Mouse (Mus musculus): ENCODE results near the gene Hist1h4c. TPM values are rescaled to one million over a fixed set of nuclear protein-coding genes. Genes with fewer than 3 reads are reported as not detected.

Hist1h4c gene
- polyA plus RNA-seq, 1 experiment from 2014 or later, result 4.2 TPM

GRCm38 (mm10) chr13:23740256-23740840 lies 42.1 kb upstream of the Hist1h4c start:
- H3K27me3 ChIP-seq, result no peaks in the 10 kb centered on the region
- no peaks in the 10 kb centered on the region for H3K9me3 ChIP-seq (replicated peaks)
- peaks cover 13% of the 10 kb centered on the region; the same call in 1 of the 2 replicates for H3K4me1 ChIP-seq
- H3K9ac ChIP-seq, result peak overlapping the region; percentile 56
- H3K27ac ChIP-seq (replicated peaks), result peak overlapping the region; percentile 98
- WGBS, result 19% methylated on average over 13 of the region's 13 CpGs
- H3K4me3 ChIP-seq (replicated peaks), result peak overlapping the region; percentile 61
- H3K4me2 ChIP-seq (replicated peaks), result peak overlapping the region; percentile 96
- ATAC-seq (ENCODE audit: insufficient number of reproducible peaks, low FRiP score, low TSS enrichment, low read depth), result no peak
- H3K36me3 ChIP-seq, result no peaks in the 10 kb centered on the region

GRCm38 (mm10) chr13:23739922-23740252 lies 41.6 kb upstream of the Hist1h4c start:
- H3K4me2 ChIP-seq (replicated peaks), result peak overlapping the region; percentile 96
- no peak; the same call in 1 of the 2 replicates for ATAC-seq (ENCODE audit: insufficient number of reproducible peaks, low FRiP score, low TSS enrichment, low read depth)
- under 1% methylated on average over 14 of the region's 14 CpGs for WGBS

DNA sequence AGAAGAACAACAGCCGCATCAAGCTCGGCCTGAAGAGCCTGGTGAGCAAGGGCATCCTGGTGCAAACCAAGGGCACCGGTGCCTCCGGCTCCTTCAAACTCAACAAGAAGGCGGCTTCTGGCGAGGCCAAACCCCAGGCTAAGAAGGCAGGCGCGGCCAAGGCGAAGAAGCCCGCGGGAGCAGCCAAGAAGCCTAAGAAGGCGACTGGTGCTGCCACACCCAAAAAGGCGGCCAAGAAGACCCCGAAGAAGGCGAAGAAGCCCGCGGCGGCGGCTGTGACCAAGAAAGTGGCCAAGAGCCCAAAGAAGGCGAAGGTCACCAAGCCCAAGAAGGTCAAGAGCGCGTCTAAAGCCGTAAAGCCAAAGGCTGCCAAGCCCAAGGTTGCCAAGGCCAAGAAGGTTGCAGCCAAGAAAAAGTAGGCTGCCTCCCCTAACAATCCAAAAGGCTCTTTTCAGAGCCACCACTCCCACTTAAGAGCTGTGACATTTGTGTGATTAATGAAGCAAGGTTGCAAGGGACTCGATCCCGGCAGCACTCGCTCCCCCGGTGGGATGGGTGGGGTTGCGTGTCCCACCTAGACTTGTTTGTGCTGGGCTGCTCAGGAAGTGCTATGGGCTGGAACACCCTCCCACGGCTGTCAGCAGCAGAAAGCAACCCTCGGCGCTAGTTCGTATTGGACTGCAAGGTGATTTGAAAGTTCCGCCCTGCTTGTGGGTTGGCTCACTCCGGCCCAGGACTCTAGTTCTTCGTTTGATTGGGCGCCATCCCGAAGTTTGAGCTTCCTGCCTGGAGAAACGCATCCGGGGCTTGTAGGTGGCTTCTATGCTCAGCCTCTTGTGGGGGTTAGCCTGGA lies 41.0 kb upstream of the Hist1h4c start:
- Histone ChIP-seq H3K9ac (peak overlapping the region; percentile 56), H3K4me1 (peaks cover 13% of the 10 kb centered on the region; the same call in 1 of the 2 replicates), H3K27ac (replicated peaks) (peak overlapping the region; percentile 98), H3K27me3 (no peaks in the 10 kb centered on the region), H3K9me3 (replicated peaks) (no peaks in the 10 kb centered on the region), H3K36me3 (no peaks in the 10 kb centered on the region), H3K4me3 (replicated peaks) (peak overlapping the region; percentile 61), H3K4me2 (replicated peaks) (peak overlapping the region; percentile 96)
- peak; percentile 90 for ATAC-seq (ENCODE audit: insufficient number of reproducible peaks, low FRiP score, low TSS enrichment, low read depth)
- 0% methylated on average over 39 of the region's 39 CpGs for WGBS

More at GRCm38 (mm10) chr13:23739922-23740252, 41.6 kb upstream of the Hist1h4c start:
- peak overlapping the region; percentile 61 for H3K4me3 ChIP-seq (replicated peaks)
- H3K27me3 ChIP-seq, result no peaks in the 10 kb centered on the region
- H3K9me3 ChIP-seq (replicated peaks), result no peaks in the 10 kb centered on the region
- H3K9ac ChIP-seq, result peak overlapping the region; percentile 56
- no peaks in the 10 kb centered on the region for H3K36me3 ChIP-seq
- H3K27ac ChIP-seq (replicated peaks), result peak overlapping the region; percentile 98
- H3K4me1 ChIP-seq, result peaks cover 13% of the 10 kb centered on the region; the same call in 1 of the 2 replicates

- peak; percentile 94 for ATAC-seq (ENCODE audit: insufficient number of reproducible peaks, low FRiP score, low TSS enrichment, low read depth)
- Histone ChIP-seq H3K36me3 (no peaks in the 10 kb centered on the region), H3K4me3 (replicated peaks) (peak within 1 kb of the TSS; percentile 61), H3K4me1 (peaks cover 13% of the 10 kb centered on the region; the same call in 1 of the 2 replicates), H3K4me2 (replicated peaks) (peak within 1 kb of the TSS; percentile 96), H3K9ac (peak within 1 kb of the TSS; percentile 56), H3K27ac (replicated peaks) (peak within 1 kb of the TSS; percentile 98), H3K9me3 (replicated peaks) (no peaks in the 10 kb centered on the region), H3K27me3 (no peaks in the 10 kb centered on the region)
- WGBS, result 0% methylated on average over 38 of the region's 38 CpGs
Observed at GRCm38 (mm10) chr13:23738677-23739068, 40.4 kb upstream of the Hist1h4c start, which contains the start of gene Hist1h1c. Gene Hist1h1c, plus strand, starts transcription at chr13:23738808.

GRCm38 (mm10) chr13:23738041-23738440 lies 39.8 kb upstream of the Hist1h4c start:
- no peak overlapping the region for H3K9ac ChIP-seq
- H3K4me3 ChIP-seq (replicated peaks), result peak overlapping the region; percentile 61
- no peaks in the 10 kb centered on the region for H3K27me3 ChIP-seq
- ATAC-seq (ENCODE audit: insufficient number of reproducible peaks, low FRiP score, low TSS enrichment, low read depth), result no peak
- H3K36me3 ChIP-seq, result no peaks in the 10 kb centered on the region
- H3K27ac ChIP-seq (replicated peaks), result peak overlapping the region; percentile 98
- no peaks in the 10 kb centered on the region for H3K9me3 ChIP-seq (replicated peaks)
- peaks cover 13% of the 10 kb centered on the region; the same call in 1 of the 2 replicates for H3K4me1 ChIP-seq
- 20% methylated on average over 4 of the region's 4 CpGs for WGBS
- peak overlapping the region; percentile 96 for H3K4me2 ChIP-seq (replicated peaks)

DNA sequence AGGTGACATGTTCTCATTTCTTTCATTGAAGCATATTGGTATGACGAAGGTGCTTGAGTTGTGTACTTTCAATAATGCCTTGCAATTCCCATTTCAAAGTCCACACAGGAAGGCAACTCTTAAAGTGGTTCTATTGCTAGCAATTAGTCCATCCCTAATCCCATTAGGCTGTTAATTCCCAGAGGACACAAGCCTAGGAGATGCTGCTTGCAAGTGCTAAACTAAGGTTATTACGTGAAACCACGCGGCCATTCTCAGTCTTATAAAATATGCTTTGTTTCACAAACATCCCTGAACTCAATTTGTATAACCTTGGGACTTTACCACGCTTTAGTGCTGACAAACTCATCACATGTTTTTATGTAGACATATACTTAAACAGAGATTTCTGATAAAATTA lies 38.8 kb upstream of the Hist1h4c start:
- Histone ChIP-seq H3K27me3 (no peaks in the 10 kb centered on the region), H3K9ac (no peak overlapping the region), H3K4me1 (peaks cover 13% of the 10 kb centered on the region; the same call in 1 of the 2 replicates), H3K4me2 (replicated peaks) (no peak overlapping the region), H3K36me3 (no peaks in the 10 kb centered on the region), H3K9me3 (replicated peaks) (no peaks in the 10 kb centered on the region), H3K4me3 (replicated peaks) (no peak overlapping the region), H3K27ac (replicated peaks) (no peak overlapping the region)
- ATAC-seq (ENCODE audit: insufficient number of reproducible peaks, low FRiP score, low TSS enrichment, low read depth), result no peak
- 84% methylated on average over 5 of the region's 5 CpGs for WGBS

DNA sequence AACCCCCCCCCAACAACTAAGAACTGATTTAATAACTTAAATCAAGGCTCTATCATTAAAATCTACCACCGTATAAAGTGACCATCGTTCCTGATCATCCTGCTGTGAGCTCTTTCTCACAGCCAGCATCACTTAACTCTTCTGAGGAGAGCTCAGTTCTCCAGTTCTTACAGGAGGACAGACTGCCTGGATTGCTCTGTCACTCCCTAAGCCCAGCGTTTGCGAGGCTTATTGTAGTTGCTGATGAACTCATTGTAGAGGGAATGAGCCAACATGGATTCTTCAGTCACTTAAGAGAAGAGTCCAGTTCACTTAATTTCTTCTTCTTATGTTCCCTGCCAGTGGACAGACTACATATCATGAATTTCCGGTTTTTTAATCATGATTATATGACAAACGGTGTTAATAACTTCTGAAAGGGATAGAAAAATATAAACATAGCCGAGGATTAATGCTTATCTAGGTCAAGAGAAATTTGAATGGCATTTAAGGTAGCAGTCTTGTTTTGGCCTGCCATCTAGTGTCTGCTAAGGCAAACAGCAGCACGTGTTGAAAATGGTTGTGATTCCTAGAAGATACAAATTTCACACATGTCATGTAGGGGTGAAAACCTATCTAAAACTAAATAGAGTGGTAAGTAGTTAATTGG lies 34.0 kb upstream of the Hist1h4c start:
- Histone ChIP-seq H3K4me1 (no peaks in the 10 kb centered on the region), H3K27me3 (no peaks in the 10 kb centered on the region), H3K27ac (replicated peaks) (no peak overlapping the region), H3K4me2 (replicated peaks) (no peak overlapping the region), H3K36me3 (no peaks in the 10 kb centered on the region), H3K9ac (no peak overlapping the region), H3K4me3 (replicated peaks) (no peak overlapping the region), H3K9me3 (replicated peaks) (no peaks in the 10 kb centered on the region)
- ATAC-seq (ENCODE audit: insufficient number of reproducible peaks, low FRiP score, low TSS enrichment, low read depth), result no peak
- WGBS, result 22% methylated on average over 8 of the region's 8 CpGs

- H3K4me2 ChIP-seq (replicated peaks), result no peak overlapping the region
Observed at GRCm38 (mm10) chr13:23730479-23730878, 32.2 kb upstream of the Hist1h4c start.

GRCm38 (mm10) chr13:23729706-23730105 lies 31.5 kb upstream of the Hist1h4c start:
- Histone ChIP-seq H3K4me1 (no peaks in the 10 kb centered on the region), H3K27me3 (no peaks in the 10 kb centered on the region), H3K4me3 (replicated peaks) (no peak overlapping the region), H3K9ac (no peak overlapping the region), H3K4me2 (replicated peaks) (no peak overlapping the region), H3K36me3 (no peaks in the 10 kb centered on the region), H3K9me3 (replicated peaks) (no peaks in the 10 kb centered on the region), H3K27ac (replicated peaks) (no peak overlapping the region)
- no peak for ATAC-seq (ENCODE audit: insufficient number of reproducible peaks, low FRiP score, low TSS enrichment, low read depth)
- WGBS, result 91% methylated on average over 5 of the region's 5 CpGs

More at GRCm38 (mm10) chr13:23730479-23730878, 32.2 kb upstream of the Hist1h4c start:
- no peak overlapping the region for H3K27ac ChIP-seq (replicated peaks)
- no peak overlapping the region for H3K9ac ChIP-seq
- no peaks in the 10 kb centered on the region for H3K4me1 ChIP-seq
- H3K36me3 ChIP-seq, result no peaks in the 10 kb centered on the region
- H3K27me3 ChIP-seq, result no peaks in the 10 kb centered on the region
- WGBS, result 43% methylated on average over 8 of the region's 8 CpGs
- H3K9me3 ChIP-seq (replicated peaks), result no peaks in the 10 kb centered on the region
- no peak for ATAC-seq (ENCODE audit: insufficient number of reproducible peaks, low FRiP score, low TSS enrichment, low read depth)
- no peak overlapping the region for H3K4me3 ChIP-seq (replicated peaks)

DNA sequence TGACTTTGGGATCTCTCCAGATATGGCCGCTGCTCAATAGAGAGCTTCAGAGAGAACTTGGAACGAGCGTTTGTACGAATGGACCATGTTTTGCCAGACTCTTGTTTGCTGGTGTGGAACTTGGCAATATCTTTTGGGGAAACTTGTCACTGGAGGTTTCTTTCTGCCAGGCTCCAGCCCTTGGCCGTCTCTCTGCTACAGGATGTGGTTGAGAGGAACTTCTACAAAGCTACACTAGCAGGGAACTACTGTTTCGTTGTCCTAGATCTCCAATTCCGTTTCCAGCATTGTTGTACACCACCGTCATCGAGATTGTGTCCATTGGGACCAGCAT lies 30.9 kb upstream of the Hist1h4c start:
- H3K4me3 ChIP-seq (replicated peaks), result no peak overlapping the region
- H3K9ac ChIP-seq, result no peak overlapping the region
- no peaks in the 10 kb centered on the region for H3K27me3 ChIP-seq
- WGBS, result 91% methylated on average over 9 of the region's 9 CpGs
- H3K4me1 ChIP-seq, result no peaks in the 10 kb centered on the region
- no peak overlapping the region for H3K4me2 ChIP-seq (replicated peaks)
- H3K27ac ChIP-seq (replicated peaks), result no peak overlapping the region
- no peak for ATAC-seq (ENCODE audit: insufficient number of reproducible peaks, low FRiP score, low TSS enrichment, low read depth)
- no peaks in the 10 kb centered on the region for H3K36me3 ChIP-seq
- H3K9me3 ChIP-seq (replicated peaks), result no peaks in the 10 kb centered on the region

DNA sequence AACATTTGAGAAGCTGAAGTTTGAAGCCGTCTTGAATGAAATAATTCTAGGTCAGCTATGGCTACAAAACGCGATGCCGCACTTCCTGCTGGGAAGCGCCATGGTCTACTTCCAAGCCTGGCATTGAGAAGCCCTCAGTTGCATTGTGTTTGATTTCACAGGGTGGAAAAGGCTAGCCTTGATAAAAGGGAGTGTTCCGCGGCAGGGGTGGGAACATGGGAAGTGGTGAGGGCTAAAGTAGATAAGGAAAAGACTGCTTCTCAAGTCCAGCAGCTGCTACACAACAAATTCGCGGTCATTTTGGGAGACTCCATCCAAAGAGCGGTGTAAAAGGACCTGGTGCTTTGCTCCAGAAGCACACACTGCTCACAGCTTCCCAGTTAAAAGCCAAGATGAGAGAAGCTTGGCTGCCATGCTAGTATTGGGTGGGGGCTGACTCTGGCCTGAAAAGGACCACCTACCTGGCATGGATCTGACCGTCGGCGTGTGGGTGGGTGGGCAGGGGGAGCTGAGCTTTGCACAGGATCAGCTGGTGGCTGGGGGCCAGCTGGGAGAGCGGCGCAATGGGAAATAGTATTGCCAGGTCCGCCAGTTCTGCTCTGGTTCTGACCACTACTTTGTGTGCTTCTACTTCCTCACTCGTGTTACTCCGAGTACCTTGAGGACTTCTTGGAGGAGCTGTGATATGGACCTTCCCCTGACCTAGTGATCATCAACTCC lies 30.4 kb upstream of the Hist1h4c start:
- Histone ChIP-seq H3K36me3 (no peaks in the 10 kb centered on the region), H3K4me3 (replicated peaks) (no peak overlapping the region), H3K4me2 (replicated peaks) (no peak overlapping the region), H3K9me3 (replicated peaks) (no peaks in the 10 kb centered on the region), H3K4me1 (no peaks in the 10 kb centered on the region), H3K27me3 (no peaks in the 10 kb centered on the region), H3K27ac (replicated peaks) (no peak overlapping the region), H3K9ac (no peak overlapping the region)
- WGBS, result 86% methylated on average over 18 of the region's 18 CpGs
- no peak for ATAC-seq (ENCODE audit: insufficient number of reproducible peaks, low FRiP score, low TSS enrichment, low read depth)
